Mouse (Mus musculus): ENCODE data around the gene Pla2g12b. TPM values are rescaled to one million over a fixed set of nuclear protein-coding genes. Genes with fewer than 3 reads are reported as not detected.

Gene Pla2g12b
- polyA plus RNA-seq, 1 experiment, result not detected

- H3K4me2 ChIP-seq (ENCODE audit: low read depth), result no peak overlapping the region
- H3K36me3 ChIP-seq (ENCODE audit: control insufficient read depth, insufficient read depth), result peaks cover 84% of the 10 kb centered on the region
- H3K27me3 ChIP-seq (ENCODE audit: control insufficient read depth, insufficient read depth, insufficient read length), result no peaks in the 10 kb centered on the region
- no peak overlapping the region for H3ac ChIP-seq (ENCODE audit: control insufficient read depth, insufficient read length)
- TF ChIP-seq POLR2A (IDR thresholded peaks at IDR 0.05; ENCODE audit: insufficient read length, low read depth) (no peak), POLR2AphosphoS2 (IDR thresholded peaks at IDR 0.05; ENCODE audit: insufficient read length, low read depth) (no peak), TCF3 (IDR thresholded peaks at IDR 0.05; ENCODE audit: insufficient read length, low read depth) (no peak), E2F4 (IDR thresholded peaks at IDR 0.05; ENCODE audit: insufficient read depth) (no peak), TCF12 (IDR thresholded peaks at IDR 0.05; ENCODE audit: insufficient read depth, poor library complexity, severe bottlenecking) (no peak), MAX (IDR thresholded peaks at IDR 0.05; ENCODE audit: low read depth) (no peak), USF1 (IDR thresholded peaks at IDR 0.05; ENCODE audit: low read depth) (no peak), MYOG (IDR thresholded peaks at IDR 0.05; ENCODE audit: control insufficient read depth in 1 of 3, insufficient read depth in 1 of 3, insufficient read length in 2 of 3, low read depth in 2 of 3) (no peak), MYOD1 (IDR thresholded peaks at IDR 0.05; ENCODE audit: control insufficient read depth in 1 of 3, insufficient read length in 2 of 3, low read depth in 2 of 3) (no peak), REST (IDR thresholded peaks at IDR 0.05; ENCODE audit: insufficient read depth, insufficient read length) (no peak), SRF (IDR thresholded peaks at IDR 0.05; ENCODE audit: control insufficient read depth, insufficient read length, low read depth) (no peak), CEBPB (IDR thresholded peaks at IDR 0.05; ENCODE audit: insufficient read depth, poor library complexity, severe bottlenecking) (no peak)
- no peak overlapping the region for H3K4me3 ChIP-seq
- H3K79me2 ChIP-seq (ENCODE audit: control insufficient read depth, insufficient read depth), result no peaks in the 10 kb centered on the region
These were observed 40.3 kb upstream of the Pla2g12b start for GRCm38 (mm10) chr10:59363208-59363607.

- no peak overlapping the region for H3ac ChIP-seq (ENCODE audit: control insufficient read depth, insufficient read length)
- H3K79me2 ChIP-seq (ENCODE audit: control insufficient read depth, insufficient read depth), result no peaks in the 10 kb centered on the region
These were observed 38.9 kb upstream of the Pla2g12b start for GRCm38 (mm10) chr10:59364551-59364950.

GRCm38 (mm10) chr10:59365804-59366589 lies 37.5 kb upstream of the Pla2g12b start:
- H3K4me2 ChIP-seq (ENCODE audit: low read depth), result no peak overlapping the region
- no peak overlapping the region for H3K4me3 ChIP-seq
- H3K79me2 ChIP-seq (ENCODE audit: control insufficient read depth, insufficient read depth), result no peaks in the 10 kb centered on the region
- H3ac ChIP-seq (ENCODE audit: control insufficient read depth, insufficient read length), result no peak overlapping the region
- no peaks in the 10 kb centered on the region for H3K27me3 ChIP-seq (ENCODE audit: control insufficient read depth, insufficient read depth, insufficient read length)
- TF ChIP-seq TCF12 (IDR thresholded peaks at IDR 0.05; ENCODE audit: insufficient read depth, poor library complexity, severe bottlenecking) (no peak), MAX (IDR thresholded peaks at IDR 0.05; ENCODE audit: low read depth) (no peak), MYOG (IDR thresholded peaks at IDR 0.05; ENCODE audit: control insufficient read depth in 1 of 3, insufficient read depth in 1 of 3, insufficient read length in 2 of 3, low read depth in 2 of 3) (no peak), POLR2A (IDR thresholded peaks at IDR 0.05; ENCODE audit: insufficient read length, low read depth) (no peak), E2F4 (IDR thresholded peaks at IDR 0.05; ENCODE audit: insufficient read depth) (no peak), MYOD1 (IDR thresholded peaks at IDR 0.05; ENCODE audit: control insufficient read depth in 1 of 3, insufficient read length in 2 of 3, low read depth in 2 of 3) (no peak), REST (IDR thresholded peaks at IDR 0.05; ENCODE audit: insufficient read depth, insufficient read length) (no peak)
- H3K36me3 ChIP-seq (ENCODE audit: control insufficient read depth, insufficient read depth), result peaks cover 96% of the 10 kb centered on the region

More at GRCm38 (mm10) chr10:59364551-59364950, 38.9 kb upstream of the Pla2g12b start:
- Histone ChIP-seq H3K4me3 (no peak overlapping the region), H3K27me3 (ENCODE audit: control insufficient read depth, insufficient read depth, insufficient read length) (no peaks in the 10 kb centered on the region), H3K4me2 (ENCODE audit: low read depth) (no peak overlapping the region), H3K36me3 (ENCODE audit: control insufficient read depth, insufficient read depth) (peaks cover 91% of the 10 kb centered on the region)
- TF ChIP-seq TCF3 (IDR thresholded peaks at IDR 0.05; ENCODE audit: insufficient read length, low read depth) (no peak), POLR2AphosphoS2 (IDR thresholded peaks at IDR 0.05; ENCODE audit: insufficient read length, low read depth) (no peak), REST (IDR thresholded peaks at IDR 0.05; ENCODE audit: insufficient read depth, insufficient read length) (no peak), CEBPB (IDR thresholded peaks at IDR 0.05; ENCODE audit: insufficient read depth, poor library complexity, severe bottlenecking) (no peak), TCF12 (IDR thresholded peaks at IDR 0.05; ENCODE audit: insufficient read depth, poor library complexity, severe bottlenecking) (no peak), USF1 (IDR thresholded peaks at IDR 0.05; ENCODE audit: low read depth) (no peak), MYOG (IDR thresholded peaks at IDR 0.05; ENCODE audit: control insufficient read depth in 1 of 3, insufficient read depth in 1 of 3, insufficient read length in 2 of 3, low read depth in 2 of 3) (no peak), MAX (IDR thresholded peaks at IDR 0.05; ENCODE audit: low read depth) (no peak), E2F4 (IDR thresholded peaks at IDR 0.05; ENCODE audit: insufficient read depth) (no peak), POLR2A (IDR thresholded peaks at IDR 0.05; ENCODE audit: insufficient read length, low read depth) (no peak), MYOD1 (IDR thresholded peaks at IDR 0.05; ENCODE audit: control insufficient read depth in 1 of 3, insufficient read length in 2 of 3, low read depth in 2 of 3) (no peak), SRF (IDR thresholded peaks at IDR 0.05; ENCODE audit: control insufficient read depth, insufficient read length, low read depth) (no peak)

- Histone ChIP-seq H3ac (ENCODE audit: control insufficient read depth, insufficient read length) (no peak overlapping the region), H3K4me3 (no peak overlapping the region), H3K27me3 (ENCODE audit: control insufficient read depth, insufficient read depth, insufficient read length) (no peaks in the 10 kb centered on the region), H3K79me2 (ENCODE audit: control insufficient read depth, insufficient read depth) (no peaks in the 10 kb centered on the region), H3K36me3 (ENCODE audit: control insufficient read depth, insufficient read depth) (peaks cover 96% of the 10 kb centered on the region), H3K4me2 (ENCODE audit: low read depth) (no peak overlapping the region)
- TF ChIP-seq POLR2A (IDR thresholded peaks at IDR 0.05; ENCODE audit: insufficient read length, low read depth) (peak; percentile 15), REST (IDR thresholded peaks at IDR 0.05; ENCODE audit: insufficient read depth, insufficient read length) (no peak), POLR2AphosphoS2 (IDR thresholded peaks at IDR 0.05; ENCODE audit: insufficient read length, low read depth) (peak; percentile 31)
These were observed 36.7 kb upstream of the Pla2g12b start for GRCm38 (mm10) chr10:59366746-59367145.

GRCm38 (mm10) chr10:59367206-59367605 lies 36.3 kb upstream of the Pla2g12b start:
- Histone ChIP-seq H3K79me2 (ENCODE audit: control insufficient read depth, insufficient read depth) (no peaks in the 10 kb centered on the region), H3K36me3 (ENCODE audit: control insufficient read depth, insufficient read depth) (peaks cover 96% of the 10 kb centered on the region), H3K4me2 (ENCODE audit: low read depth) (no peak overlapping the region), H3K4me3 (no peak overlapping the region), H3K27me3 (ENCODE audit: control insufficient read depth, insufficient read depth, insufficient read length) (no peaks in the 10 kb centered on the region), H3ac (ENCODE audit: control insufficient read depth, insufficient read length) (no peak overlapping the region)
- TF ChIP-seq TCF12 (IDR thresholded peaks at IDR 0.05; ENCODE audit: insufficient read depth, poor library complexity, severe bottlenecking), result no peak
- no peak for TF ChIP-seq MAX (IDR thresholded peaks at IDR 0.05; ENCODE audit: low read depth)
- no peak for TF ChIP-seq MYOG (IDR thresholded peaks at IDR 0.05; ENCODE audit: control insufficient read depth in 1 of 3, insufficient read depth in 1 of 3, insufficient read length in 2 of 3, low read depth in 2 of 3)
- TF ChIP-seq SRF (IDR thresholded peaks at IDR 0.05; ENCODE audit: control insufficient read depth, insufficient read length, low read depth), result no peak
- TF ChIP-seq USF1 (IDR thresholded peaks at IDR 0.05; ENCODE audit: low read depth), result no peak
- TF ChIP-seq E2F4 (IDR thresholded peaks at IDR 0.05; ENCODE audit: insufficient read depth), result no peak
- TF ChIP-seq REST (IDR thresholded peaks at IDR 0.05; ENCODE audit: insufficient read depth, insufficient read length), result no peak
- TF ChIP-seq MYOD1 (IDR thresholded peaks at IDR 0.05; ENCODE audit: control insufficient read depth in 1 of 3, insufficient read length in 2 of 3, low read depth in 2 of 3), result no peak
- TF ChIP-seq TCF3 (IDR thresholded peaks at IDR 0.05; ENCODE audit: insufficient read length, low read depth), result no peak
- no peak for TF ChIP-seq CEBPB (IDR thresholded peaks at IDR 0.05; ENCODE audit: insufficient read depth, poor library complexity, severe bottlenecking)
- TF ChIP-seq POLR2A (IDR thresholded peaks at IDR 0.05; ENCODE audit: insufficient read length, low read depth), result no peak
- no peak for TF ChIP-seq POLR2AphosphoS2 (IDR thresholded peaks at IDR 0.05; ENCODE audit: insufficient read length, low read depth)
